Mouse (Mus musculus) adrenal gland, adult (tissue): ENCODE data around the gene Ccdc7b.
"Not testable (repeated sequence)": the region's sequence is repeated elsewhere in the genome, so short reads cannot be mapped to it uniquely, and the experiment has no call there.

Experiments
- DNase-seq, 2 experiments: peaks; one replicate each; pipeline ENCODE4 v3.0.0; 2022 to 2023; ENCODE audit warnings: low spot score in 1 of 2; ENCODE audit not compliant: inconsistent age in 2 of 2

The Ccdc7b gene

GRCm38 (mm10) chr8:129066834-129067233 lies at the start of gene Ccdc7b:
Gene Ccdc7b (plus strand): TSS chr8:129067134.
- not testable (repeated sequence) for DNase-seq

GRCm38 (mm10) chr8:129065417-129065816 lies 1.5 kb upstream of the Ccdc7b start, which contains the start of gene Ccdc7a:
Gene Ccdc7a (minus strand): TSS chr8:129065517.
- DNase-seq: not testable (repeated sequence)

- not testable (repeated sequence) for DNase-seq
Observed at GRCm38 (mm10) chr8:129115761-129116160, 48.8 kb downstream of the Ccdc7b start.

- no peak for DNase-seq
Observed at GRCm38 (mm10) chr8:129131561-129131960, 64.6 kb downstream of the Ccdc7b start, which contains the start of gene Gm10999. Gene Gm10999 (minus strand): TSS chr8:129131661.

GRCm38 (mm10) chr8:129133475-129133874 lies 66.5 kb downstream of the Ccdc7b start:
- DNase-seq: no peak
